Mouse (Mus musculus): ENCODE measurements around the gene D17Wsu92e. TPM values are rescaled to one million over a fixed set of nuclear protein-coding genes. Genes with fewer than 3 reads are reported as not detected.

D17Wsu92e gene
- polyA plus RNA-seq, 1 experiment from 2014 or later, result 22.7 TPM

DNA sequence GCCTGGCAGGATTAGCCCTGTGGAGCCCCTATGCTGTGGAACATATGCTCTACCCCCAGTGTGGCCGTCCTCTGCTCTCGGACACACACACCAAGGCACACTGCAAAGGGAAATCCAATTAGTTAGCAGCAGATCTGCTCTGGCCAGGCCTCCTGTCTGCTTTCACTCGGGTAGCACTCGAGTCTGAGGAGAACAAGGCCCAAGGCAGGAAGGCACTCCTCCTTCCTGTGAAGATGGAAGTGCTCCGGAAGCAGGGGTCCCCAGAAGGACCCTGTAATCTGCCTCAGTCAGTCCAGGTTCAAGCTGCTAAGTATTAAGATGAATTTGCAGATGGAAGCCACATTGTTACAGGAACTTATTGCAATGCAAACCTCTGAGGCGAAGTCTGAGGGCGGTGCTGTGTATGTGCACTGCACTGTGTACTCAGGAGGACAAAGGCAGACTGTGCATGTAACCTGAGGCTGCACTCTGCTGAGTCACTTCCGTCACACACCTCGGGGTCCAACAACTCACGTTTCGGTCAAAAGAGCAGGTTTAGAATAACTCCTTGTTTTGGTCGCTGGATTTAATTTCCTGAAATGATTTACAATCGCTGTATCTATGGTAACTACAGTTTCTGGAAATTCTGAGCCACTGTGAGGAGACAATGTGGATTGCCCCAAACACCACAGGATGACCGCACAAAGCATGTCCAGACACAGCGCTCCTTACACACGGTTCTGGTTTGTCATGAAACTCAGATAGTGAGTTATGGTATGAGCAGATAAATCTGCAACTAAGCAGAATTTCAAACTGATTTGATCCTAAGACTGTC lies 20.5 kb downstream of the D17Wsu92e start:
- H3K27me3 ChIP-seq (replicated peaks; ENCODE audit: control insufficient read depth, insufficient read depth, low read length), result no peaks in the 10 kb centered on the region
- H3K4me1 ChIP-seq (replicated peaks; ENCODE audit: control insufficient read depth, insufficient read depth, low read length), result peaks cover 46% of the 10 kb centered on the region
- peak overlapping the region; percentile 23 for H3K4me2 ChIP-seq
- H3K4me3 ChIP-seq (ENCODE audit: low read depth, low read length), result no peak overlapping the region
- H3K9ac ChIP-seq (ENCODE audit: low read depth, low read length), result 0 out of 2 replicates have a peak overlapping the region, but pooled peaks have one; percentile 26
- peak; percentile 71 for ATAC-seq (replicated peaks; ENCODE audit: low FRiP score)
- DNase-seq (ENCODE audit: low spot score), result peak; percentile 46
- H3K36me3 ChIP-seq (ENCODE audit: control insufficient read depth, insufficient read depth, low read length), result no peaks in the 10 kb centered on the region
- peak overlapping the region; percentile 65 for H3K27ac ChIP-seq (ENCODE audit: low read depth, low read length)
- H3K9me3 ChIP-seq (ENCODE audit: control insufficient read depth, low read length), result no peaks in the 10 kb centered on the region
- WGBS, result 34% methylated on average over 16 of the region's 16 CpGs

DNA sequence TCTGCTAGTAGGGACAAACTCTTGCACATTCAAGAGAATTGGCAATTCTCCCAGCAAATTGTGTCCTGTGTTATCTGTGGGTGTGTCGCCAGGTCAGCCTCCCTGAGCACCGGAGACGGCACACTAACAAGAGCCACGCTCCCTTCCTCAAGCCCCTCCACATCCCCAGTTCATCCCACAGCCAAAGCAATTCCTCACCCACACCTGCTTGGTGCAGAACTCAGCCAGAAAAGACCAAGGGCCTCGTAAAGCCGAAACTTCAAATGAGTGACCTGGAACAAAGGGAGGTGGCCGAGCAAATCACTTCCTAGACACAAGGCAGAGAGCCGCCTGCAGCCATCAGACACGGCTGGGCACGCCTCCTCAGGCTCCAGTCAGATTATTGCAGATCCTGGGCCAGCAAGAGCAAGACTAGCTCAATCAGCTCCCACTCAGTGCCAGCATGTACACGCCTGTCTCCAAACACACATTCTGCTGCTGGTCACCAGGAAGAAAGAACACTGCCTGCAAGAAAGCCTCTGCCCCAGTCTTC lies 23.0 kb downstream of the D17Wsu92e start:
- Histone ChIP-seq H3K4me3 (ENCODE audit: low read depth, low read length) (no peak overlapping the region), H3K9ac (ENCODE audit: low read depth, low read length) (no peak overlapping the region), H3K36me3 (ENCODE audit: control insufficient read depth, insufficient read depth, low read length) (no peaks in the 10 kb centered on the region), H3K4me2 (peak overlapping the region; percentile 28; the same call in 1 of the 2 replicates), H3K27ac (ENCODE audit: low read depth, low read length) (peak overlapping the region; percentile 0; the same call in 1 of the 2 replicates), H3K27me3 (replicated peaks; ENCODE audit: control insufficient read depth, insufficient read depth, low read length) (no peaks in the 10 kb centered on the region), H3K4me1 (replicated peaks; ENCODE audit: control insufficient read depth, insufficient read depth, low read length) (peaks cover 42% of the 10 kb centered on the region), H3K9me3 (ENCODE audit: control insufficient read depth, low read length) (no peaks in the 10 kb centered on the region)
- 44% methylated on average over 11 of the region's 11 CpGs for WGBS
- ATAC-seq (replicated peaks; ENCODE audit: low FRiP score) (no peak), DNase-seq (ENCODE audit: low spot score) (no peak)

GRCm38 (mm10) chr17:27796780-27797179 lies 23.7 kb downstream of the D17Wsu92e start:
- Histone ChIP-seq H3K27me3 (replicated peaks; ENCODE audit: control insufficient read depth, insufficient read depth, low read length) (no peaks in the 10 kb centered on the region), H3K9ac (ENCODE audit: low read depth, low read length) (no peak overlapping the region), H3K36me3 (ENCODE audit: control insufficient read depth, insufficient read depth, low read length) (no peaks in the 10 kb centered on the region), H3K4me2 (peak overlapping the region; percentile 28), H3K4me3 (ENCODE audit: low read depth, low read length) (no peak overlapping the region), H3K27ac (ENCODE audit: low read depth, low read length) (no peak overlapping the region; the same call in 1 of the 2 replicates), H3K9me3 (ENCODE audit: control insufficient read depth, low read length) (no peaks in the 10 kb centered on the region), H3K4me1 (replicated peaks; ENCODE audit: control insufficient read depth, insufficient read depth, low read length) (peaks cover 42% of the 10 kb centered on the region)
- ATAC-seq (replicated peaks; ENCODE audit: low FRiP score) (no peak), DNase-seq (ENCODE audit: low spot score) (no peak)
- 67% methylated on average over 6 of the region's 6 CpGs for WGBS

- DNase-seq (ENCODE audit: low spot score), result no peak
- no peak overlapping the region for H3K4me3 ChIP-seq (ENCODE audit: low read depth, low read length)
Observed at GRCm38 (mm10) chr17:27793144-27793543, 27.3 kb downstream of the D17Wsu92e start.

GRCm38 (mm10) chr17:27792516-27792915 lies 27.9 kb downstream of the D17Wsu92e start:
- no peak overlapping the region for H3K4me2 ChIP-seq
- no peak for ATAC-seq (replicated peaks; ENCODE audit: low FRiP score)
- no peak for DNase-seq (ENCODE audit: low spot score)
- no peak overlapping the region for H3K27ac ChIP-seq (ENCODE audit: low read depth, low read length)
- WGBS, result 71% methylated on average over 4 of the region's 4 CpGs
- H3K27me3 ChIP-seq (replicated peaks; ENCODE audit: control insufficient read depth, insufficient read depth, low read length), result no peaks in the 10 kb centered on the region
- no peaks in the 10 kb centered on the region for H3K9me3 ChIP-seq (ENCODE audit: control insufficient read depth, low read length)
- no peak overlapping the region for H3K4me3 ChIP-seq (ENCODE audit: low read depth, low read length)
- no peak overlapping the region for H3K9ac ChIP-seq (ENCODE audit: low read depth, low read length)
- peaks cover 12% of the 10 kb centered on the region for H3K4me1 ChIP-seq (replicated peaks; ENCODE audit: control insufficient read depth, insufficient read depth, low read length)
- H3K36me3 ChIP-seq (ENCODE audit: control insufficient read depth, insufficient read depth, low read length), result no peaks in the 10 kb centered on the region; the same call in 1 of the 2 replicates

More at GRCm38 (mm10) chr17:27793144-27793543, 27.3 kb downstream of the D17Wsu92e start:
- no peaks in the 10 kb centered on the region for H3K9me3 ChIP-seq (ENCODE audit: control insufficient read depth, low read length)
- no peak overlapping the region for H3K27ac ChIP-seq (ENCODE audit: low read depth, low read length)
- no peak for ATAC-seq (replicated peaks; ENCODE audit: low FRiP score)
- 86% methylated on average over 6 of the region's 6 CpGs for WGBS
- no peak overlapping the region for H3K9ac ChIP-seq (ENCODE audit: low read depth, low read length)
- H3K4me1 ChIP-seq (replicated peaks; ENCODE audit: control insufficient read depth, insufficient read depth, low read length), result peaks cover 18% of the 10 kb centered on the region
- no peaks in the 10 kb centered on the region for H3K27me3 ChIP-seq (replicated peaks; ENCODE audit: control insufficient read depth, insufficient read depth, low read length)
- no peak overlapping the region for H3K4me2 ChIP-seq
- H3K36me3 ChIP-seq (ENCODE audit: control insufficient read depth, insufficient read depth, low read length), result no peaks in the 10 kb centered on the region; the same call in 1 of the 2 replicates

GRCm38 (mm10) chr17:27791556-27791955 lies 28.9 kb downstream of the D17Wsu92e start:
- Histone ChIP-seq H3K27ac (ENCODE audit: low read depth, low read length) (no peak overlapping the region), H3K9me3 (ENCODE audit: control insufficient read depth, low read length) (no peaks in the 10 kb centered on the region), H3K4me2 (no peak overlapping the region), H3K9ac (ENCODE audit: low read depth, low read length) (no peak overlapping the region), H3K27me3 (replicated peaks; ENCODE audit: control insufficient read depth, insufficient read depth, low read length) (no peaks in the 10 kb centered on the region), H3K36me3 (ENCODE audit: control insufficient read depth, insufficient read depth, low read length) (no peaks in the 10 kb centered on the region; the same call in 1 of the 2 replicates), H3K4me1 (replicated peaks; ENCODE audit: control insufficient read depth, insufficient read depth, low read length) (peaks cover 2% of the 10 kb centered on the region), H3K4me3 (ENCODE audit: low read depth, low read length) (no peak overlapping the region)
- ATAC-seq (replicated peaks; ENCODE audit: low FRiP score) (no peak), DNase-seq (ENCODE audit: low spot score) (no peak)
- WGBS, result 90% methylated on average over 2 of the region's 2 CpGs

GRCm38 (mm10) chr17:27790976-27791375 lies 29.5 kb downstream of the D17Wsu92e start:
- Histone ChIP-seq H3K4me1 (replicated peaks; ENCODE audit: control insufficient read depth, insufficient read depth, low read length) (no peaks in the 10 kb centered on the region), H3K27me3 (replicated peaks; ENCODE audit: control insufficient read depth, insufficient read depth, low read length) (no peaks in the 10 kb centered on the region), H3K4me2 (no peak overlapping the region), H3K36me3 (ENCODE audit: control insufficient read depth, insufficient read depth, low read length) (peaks cover under 1% of the 10 kb centered on the region; the same call in 1 of the 2 replicates), H3K9me3 (ENCODE audit: control insufficient read depth, low read length) (no peaks in the 10 kb centered on the region), H3K4me3 (ENCODE audit: low read depth, low read length) (no peak overlapping the region), H3K27ac (ENCODE audit: low read depth, low read length) (no peak overlapping the region), H3K9ac (ENCODE audit: low read depth, low read length) (no peak overlapping the region)
- no peak for ATAC-seq (replicated peaks; ENCODE audit: low FRiP score)
- WGBS, result 82% methylated on average over 2 of the region's 2 CpGs
- no peak for DNase-seq (ENCODE audit: low spot score)

- Histone ChIP-seq H3K4me3 (ENCODE audit: low read depth, low read length) (no peak overlapping the region), H3K9me3 (ENCODE audit: control insufficient read depth, low read length) (no peaks in the 10 kb centered on the region), H3K27ac (ENCODE audit: low read depth, low read length) (no peak overlapping the region), H3K4me2 (no peak overlapping the region), H3K9ac (ENCODE audit: low read depth, low read length) (no peak overlapping the region), H3K27me3 (replicated peaks; ENCODE audit: control insufficient read depth, insufficient read depth, low read length) (no peaks in the 10 kb centered on the region), H3K4me1 (replicated peaks; ENCODE audit: control insufficient read depth, insufficient read depth, low read length) (no peaks in the 10 kb centered on the region), H3K36me3 (ENCODE audit: control insufficient read depth, insufficient read depth, low read length) (peaks cover 9% of the 10 kb centered on the region)
- no peak for DNase-seq (ENCODE audit: low spot score)
- no peak for ATAC-seq (replicated peaks; ENCODE audit: low FRiP score)
- 86% methylated on average over 5 of the region's 5 CpGs for WGBS
Observed at GRCm38 (mm10) chr17:27790015-27790414, 30.4 kb downstream of the D17Wsu92e start.
